In the genomic region with DNA sequence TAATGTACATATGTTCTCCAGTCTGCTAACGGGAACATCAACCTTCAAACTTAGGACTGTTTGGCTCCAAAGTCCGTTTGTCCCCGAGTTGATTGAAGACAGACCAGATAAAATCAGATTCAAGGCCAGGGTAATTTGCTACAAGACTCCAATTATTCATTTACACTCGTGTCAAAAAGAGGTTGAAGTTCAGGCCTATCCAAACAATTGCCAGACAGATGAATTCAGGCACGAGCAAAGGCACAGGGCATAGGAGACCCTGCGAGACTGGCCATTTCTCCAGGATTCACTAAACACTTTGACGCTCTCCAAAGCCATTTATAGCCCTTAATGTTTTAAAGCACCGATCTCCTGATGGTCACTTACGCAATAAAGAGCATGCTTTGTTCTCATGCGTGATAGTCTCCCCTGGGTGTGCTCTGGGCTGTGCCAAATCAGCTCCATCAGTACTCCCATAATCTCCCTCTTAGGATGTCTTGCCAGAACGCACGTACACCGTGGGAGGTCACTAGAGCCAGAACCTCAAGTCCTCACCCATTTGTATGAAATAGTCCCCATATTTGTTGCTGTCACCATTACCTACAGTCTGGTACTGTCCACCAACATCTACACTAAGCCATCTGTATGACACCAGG, we compare ENCODE assay signal across 13 mouse cellular contexts.
A peak's percentile ranks its signal among the peaks of the same experiment; 100 is the strongest.
DNase-seq lines count a peak whose midpoint lies in the region; ATAC-seq and TF ChIP-seq lines count a peak whose summit lies in the region.
"Had no signal": no experiment of that assay in that cellular context is flagged by ENCODE, and none has a peak within 500 bp of the region (broad histone marks: within the 10 kb centered on the region; RNA-seq: fewer than 3 reads in every experiment).

No protein-coding gene starts in this region.

- ATAC-seq in embryonic facial prominence, embryonic 13.5 days (ENCODE audit: insufficient number of reproducible peaks, insufficient read depth, low FRiP score, low TSS enrichment, low read depth) = no peak
- no peak for ATAC-seq in lung, embryonic 15.5 days (ENCODE audit: borderline replicate concordance, extremely low read depth, low FRiP score, low TSS enrichment)
- peak; percentile 56; the same call in 1 of the 2 replicates for ATAC-seq in stomach, postnatal 0 days (ENCODE audit: low FRiP score, low TSS enrichment)
- no peak for ATAC-seq in CD4-positive, CD25-positive, alpha-beta regulatory T cell, adult 4 months
- ATAC-seq: forebrain, embryonic 14.5 days had no signal

- no peak for TF ChIP-seq EP300 in stomach, postnatal 0 days (optimal IDR thresholded peaks at IDR 0.05)

- H3K9me3 ChIP-seq in embryonic facial prominence, embryonic 13.5 days = no peaks in the 10 kb centered on the region
- H3K9me3 ChIP-seq in embryonic facial prominence, embryonic 10.5 days = 0 out of 2 replicates have a peak, but pooled peaks cover 3% of the 10 kb centered on the region
- H3K9me3 ChIP-seq in lung, embryonic 15.5 days = no peaks in the 10 kb centered on the region
- H3K9me3 ChIP-seq in limb, embryonic 10.5 days (replicated peaks) = no peaks in the 10 kb centered on the region
- no peaks in the 10 kb centered on the region for H3K9me3 ChIP-seq in stomach, postnatal 0 days (ENCODE audit: control insufficient read depth, low read length)

- no peak for TF ChIP-seq CTCF in stomach, postnatal 0 days (IDR thresholded peaks at IDR 0.05; ENCODE audit: low read depth)

- peaks cover 21% of the 10 kb centered on the region for H3K4me1 ChIP-seq in embryonic facial prominence, embryonic 13.5 days
- H3K4me1 ChIP-seq in embryonic facial prominence, embryonic 10.5 days = peaks cover 25% of the 10 kb centered on the region
- H3K4me1 ChIP-seq in lung, embryonic 15.5 days = peaks cover 17% of the 10 kb centered on the region
- peaks cover 24% of the 10 kb centered on the region for H3K4me1 ChIP-seq in limb, embryonic 10.5 days
- H3K4me1 ChIP-seq in stomach, postnatal 0 days (replicated peaks; ENCODE audit: control insufficient read depth, insufficient read depth) = no peaks in the 10 kb centered on the region

- H3K36me3 ChIP-seq in embryonic facial prominence, embryonic 13.5 days = no peaks in the 10 kb centered on the region
- H3K36me3 ChIP-seq in embryonic facial prominence, embryonic 10.5 days (replicated peaks) = no peaks in the 10 kb centered on the region
- no peaks in the 10 kb centered on the region for H3K36me3 ChIP-seq in lung, embryonic 15.5 days
- no peaks in the 10 kb centered on the region for H3K36me3 ChIP-seq in limb, embryonic 10.5 days
- H3K36me3 ChIP-seq in stomach, postnatal 0 days (ENCODE audit: control insufficient read depth, insufficient read depth, low read length) = no peaks in the 10 kb centered on the region

- no peak overlapping the region for H3K4me3 ChIP-seq in embryonic facial prominence, embryonic 13.5 days
- H3K4me3 ChIP-seq in embryonic facial prominence, embryonic 10.5 days = no peak overlapping the region
- no peak overlapping the region for H3K4me3 ChIP-seq in lung, embryonic 15.5 days
- H3K4me3 ChIP-seq in limb, embryonic 10.5 days = no peak overlapping the region
- no peak overlapping the region for H3K4me3 ChIP-seq in stomach, postnatal 0 days (ENCODE audit: low read depth, low read length)
- H3K4me3 ChIP-seq: myocyte had no signal

- no peak overlapping the region for H3K4me2 ChIP-seq in embryonic facial prominence, embryonic 13.5 days
- H3K4me2 ChIP-seq in lung, embryonic 15.5 days = no peak overlapping the region
- no peak overlapping the region for H3K4me2 ChIP-seq in stomach, postnatal 0 days (replicated peaks; ENCODE audit: low read depth)

- WGBS in embryonic facial prominence, embryonic 13.5 days = 58% methylated on average over 13 of the region's 13 CpGs
- 61% methylated on average over 13 of the region's 13 CpGs for WGBS in embryonic facial prominence, embryonic 10.5 days
- WGBS in lung, embryonic 15.5 days = 32% methylated on average over 13 of the region's 13 CpGs
- 49% methylated on average over 13 of the region's 13 CpGs for WGBS in limb, embryonic 10.5 days
- WGBS in stomach, postnatal 0 days = 24% methylated on average over 13 of the region's 13 CpGs

- no peaks in the 10 kb centered on the region for H3K27me3 ChIP-seq in embryonic facial prominence, embryonic 13.5 days
- H3K27me3 ChIP-seq in embryonic facial prominence, embryonic 10.5 days (replicated peaks; ENCODE audit: low read depth, poor library complexity, severe bottlenecking) = no peaks in the 10 kb centered on the region
- H3K27me3 ChIP-seq in lung, embryonic 15.5 days = no peaks in the 10 kb centered on the region
- no peaks in the 10 kb centered on the region for H3K27me3 ChIP-seq in limb, embryonic 10.5 days (ENCODE audit: low read depth, poor library complexity, severe bottlenecking)
- H3K27me3 ChIP-seq in stomach, postnatal 0 days (ENCODE audit: control insufficient read depth, insufficient read depth, low read length) = no peaks in the 10 kb centered on the region

- no peak for DNase-seq in embryonic facial prominence, embryonic 10.5 days (ENCODE audit: low spot score)
- no peak for DNase-seq in lung, postnatal 14 days
- no peak for DNase-seq in limb, embryonic 10.5 days (ENCODE audit: low spot score)
- no peak for DNase-seq in stomach, postnatal 0 days (ENCODE audit: low spot score)
- no peak for DNase-seq in cerebellum, adult 9-10 months
- DNase-seq: adrenal gland, postnatal 25 days; B cell, adult 2 months; cerebellum, postnatal 14 days had no signal

- H3K9ac ChIP-seq in embryonic facial prominence, embryonic 13.5 days = no peak overlapping the region
- H3K9ac ChIP-seq in lung, embryonic 15.5 days = no peak overlapping the region
- H3K9ac ChIP-seq in stomach, postnatal 0 days (ENCODE audit: low read length) = no peak overlapping the region

- H3K27ac ChIP-seq in embryonic facial prominence, embryonic 13.5 days = peak overlapping the region; percentile 48; the same call in 1 of the 2 replicates
- H3K27ac ChIP-seq in embryonic facial prominence, embryonic 10.5 days (replicated peaks) = no peak overlapping the region
- peak overlapping the region; percentile 63 for H3K27ac ChIP-seq in lung, embryonic 15.5 days
- peak overlapping the region; percentile 70 for H3K27ac ChIP-seq in limb, embryonic 10.5 days
- no peak overlapping the region for H3K27ac ChIP-seq in stomach, postnatal 0 days (replicated peaks)

Comparison
In these comparisons a context has a peak if more than half of its experiments do, and no peak if none do; other contexts are left out.
1. H3K27ac ChIP-seq: peak in embryonic facial prominence, embryonic 13.5 days (single experiment), lung, embryonic 15.5 days (single experiment) and limb, embryonic 10.5 days (single experiment); none in embryonic facial prominence, embryonic 10.5 days (single experiment) and stomach, postnatal 0 days (single experiment).